Mouse (Mus musculus) heart, embryonic 14.5 days (tissue): ENCODE data around the gene Fezf1. TPM values are rescaled to one million over a fixed set of nuclear protein-coding genes. Genes with fewer than 3 reads are reported as not detected.

Experiments used
- ATAC-seq: fragments of 200-750 bp; cut with Nextera tagmentation; 2 replicates; pipeline ENCODE4 v1.8.0; 2017; ENCODE audit warnings: low read depth, moderate TSS enrichment; ENCODE audit not compliant: insufficient number of reproducible peaks, insufficient read depth, low FRiP score
- H3K27ac ChIP-seq, 2 experiments: fragments of 200-500 bp in 1 of 2; fragments of 300-500 bp in 1 of 2; sonication (generic) in 1 of 2; replicated peaks in 1 of 2; 2 replicates each; pipeline ENCODE4 v1.5.1; 2012 to 2014; ENCODE audit warnings: low read depth in 2 of 2, low read length in 2 of 2, control low read depth in 1 of 2, mild to moderate bottlenecking in 1 of 2, mixed read lengths in 1 of 2; ENCODE audit not compliant: control insufficient read depth in 1 of 2, insufficient read depth in 1 of 2
- H3K27me3 ChIP-seq: fragments of 300-500 bp; sonication (generic); 2 replicates; pipeline ENCODE4 v1.6.1; 2014; ENCODE audit warnings: mild to moderate bottlenecking, low read length, control low read depth; ENCODE audit not compliant: control insufficient read depth, insufficient read depth
- H3K36me3 ChIP-seq: fragments of 300-500 bp; sonication (generic); 2 replicates; pipeline ENCODE4 v1.6.1; 2014; ENCODE audit warnings: mild to moderate bottlenecking, control low read depth, low read length, mixed read lengths; ENCODE audit not compliant: control insufficient read depth, insufficient read depth
- H3K4me1 ChIP-seq, 2 experiments: fragments of 200-500 bp in 1 of 2; fragments of 300-500 bp in 1 of 2; sonication (generic) in 1 of 2; 2 replicates each; pipeline ENCODE4 v1.6.1; 2012 to 2014; ENCODE audit warnings: low read length in 2 of 2, control low read depth in 1 of 2, mixed read lengths in 1 of 2; ENCODE audit not compliant: control insufficient read depth in 2 of 2, insufficient read depth in 2 of 2
- H3K4me2 ChIP-seq: fragments of 300-500 bp; sonication (generic); 2 replicates; pipeline ENCODE4 v1.6.1; 2014; ENCODE audit warnings: mild to moderate bottlenecking, low read length
- H3K4me3 ChIP-seq, 2 experiments: fragments of 200-500 bp in 1 of 2; fragments of 300-500 bp in 1 of 2; sonication (generic) in 1 of 2; 2 replicates each; pipeline ENCODE4 v1.5.1; 2012 to 2014; ENCODE audit warnings: low read length in 2 of 2, mild to moderate bottlenecking in 2 of 2, control low read depth in 1 of 2, low read depth in 1 of 2, moderate library complexity in 1 of 2; ENCODE audit not compliant: control insufficient read depth in 1 of 2, insufficient read depth in 1 of 2
- H3K9ac ChIP-seq: fragments of 300-500 bp; sonication (generic); 2 replicates; pipeline ENCODE4 v1.6.1; 2014; ENCODE audit warnings: mild to moderate bottlenecking, low read length
- H3K9me3 ChIP-seq: fragments of 300-500 bp; sonication (generic); 2 replicates; pipeline ENCODE4 v1.6.1; 2016; ENCODE audit warnings: low read length, control low read depth; ENCODE audit not compliant: control insufficient read depth
- WGBS: fragments of 180-500 bp; shearing (Covaris S2); extraction: QIAGEN DNeasy Blood & Tissue Kit; methylation state at CpG from one replicate; pipeline ENCODE4 v1.1.7; 2014; 5-methylcytosine and 5-hydroxymethylcytosine counted together
- polyA plus RNA-seq: library from polyadenylated mRNA; unstranded; fragments of >200 nt; fragmentation: Nextera tagmentation; extraction: Ambion mirVana; gene quantifications from 2 replicates; pipeline ENCODE4 v1.2.1, GENCODE M21; 2014

Fezf1 gene
- polyA plus RNA-seq, 1 experiment from 2014 or later, result not detected

GRCm38 (mm10) chr6:23246790-23247511, 1.2 kb downstream of the Fezf1 start:
- Histone ChIP-seq H3K4me1 (peaks cover 9 to 13% of the 10 kb centered on the region in 2 experiments), H3K36me3 (no peaks in the 10 kb centered on the region), H3K4me3 (peak overlapping the region; percentile 19 to 40; a peak in 3 of 4 replicates), H3K27ac (no peak overlapping the region), H3K9ac (no peak overlapping the region), H3K27me3 (peaks cover 94% of the 10 kb centered on the region), H3K4me2 (peak overlapping the region; percentile 62; the same call in 1 of the 2 replicates), H3K9me3 (no peaks in the 10 kb centered on the region)
- ATAC-seq, result no peak
- WGBS, result 1% methylated on average over 23 of the region's 23 CpGs

- H3K36me3 ChIP-seq, result no peaks in the 10 kb centered on the region
- no peak overlapping the region for H3K4me3 ChIP-seq
- no peak overlapping the region for H3K9ac ChIP-seq
- H3K9me3 ChIP-seq, result no peaks in the 10 kb centered on the region
- no peak overlapping the region for H3K27ac ChIP-seq
- 3% methylated on average over 17 of the region's 17 CpGs for WGBS
- peaks cover 95% of the 10 kb centered on the region for H3K27me3 ChIP-seq
- H3K4me2 ChIP-seq, result no peak overlapping the region
- peaks cover 9 to 13% of the 10 kb centered on the region in 2 experiments for H3K4me1 ChIP-seq
- no peak for ATAC-seq
These were observed 1.9 kb downstream of the Fezf1 start for GRCm38 (mm10) chr6:23246061-23246789.

- Histone ChIP-seq H3K9me3 (0 out of 2 replicates have a peak, but pooled peaks cover 3% of the 10 kb centered on the region), H3K27me3 (peaks cover 91% of the 10 kb centered on the region), H3K4me2 (no peak overlapping the region), H3K9ac (no peak overlapping the region), H3K27ac (no peak overlapping the region), H3K4me1 (peaks cover 9 to 13% of the 10 kb centered on the region in 2 experiments), H3K36me3 (no peaks in the 10 kb centered on the region), H3K4me3 (no peak overlapping the region)
- no peak for ATAC-seq
- WGBS, result 2% methylated on average over 23 of the region's 23 CpGs
These were observed 2.6 kb downstream of the Fezf1 start for GRCm38 (mm10) chr6:23245545-23246011.

GRCm38 (mm10) chr6:23245121-23245520, 3.0 kb downstream of the Fezf1 start:
- Histone ChIP-seq H3K36me3 (no peaks in the 10 kb centered on the region), H3K4me3 (no peak overlapping the region), H3K9me3 (0 out of 2 replicates have a peak, but pooled peaks cover 3% of the 10 kb centered on the region), H3K27ac (no peak overlapping the region), H3K27me3 (peaks cover 86% of the 10 kb centered on the region), H3K4me2 (no peak overlapping the region), H3K4me1 (peaks cover 9 to 13% of the 10 kb centered on the region in 2 experiments), H3K9ac (no peak overlapping the region)
- 17% methylated on average over 9 of the region's 9 CpGs for WGBS
- ATAC-seq, result no peak

GRCm38 (mm10) chr6:23243821-23244760, 4.1 kb downstream of the Fezf1 start:
- H3K4me2 ChIP-seq, result no peak overlapping the region
- H3K9ac ChIP-seq, result no peak overlapping the region
- 0 out of 2 replicates have a peak, but pooled peaks cover 3% of the 10 kb centered on the region for H3K9me3 ChIP-seq
- no peak overlapping the region for H3K4me3 ChIP-seq
- H3K27me3 ChIP-seq, result peaks cover 77% of the 10 kb centered on the region
- no peak for ATAC-seq
- H3K27ac ChIP-seq, result no peak overlapping the region
- H3K4me1 ChIP-seq, result peaks cover 9 to 10% of the 10 kb centered on the region in 2 experiments
- no peaks in the 10 kb centered on the region for H3K36me3 ChIP-seq
- 4% methylated on average over 15 of the region's 15 CpGs for WGBS

GRCm38 (mm10) chr6:23211499-23211898, 36.7 kb downstream of the Fezf1 start:
- no peak overlapping the region for H3K9ac ChIP-seq
- no peaks in the 10 kb centered on the region for H3K4me1 ChIP-seq
- H3K9me3 ChIP-seq, result no peaks in the 10 kb centered on the region
- no peak overlapping the region for H3K27ac ChIP-seq
- H3K27me3 ChIP-seq, result no peaks in the 10 kb centered on the region
- H3K4me3 ChIP-seq, result no peak overlapping the region
- WGBS, result 49% methylated on average over 3 of the region's 3 CpGs
- no peaks in the 10 kb centered on the region for H3K36me3 ChIP-seq
- no peak for ATAC-seq
- H3K4me2 ChIP-seq, result no peak overlapping the region

- Histone ChIP-seq H3K4me2 (no peak overlapping the region), H3K9ac (no peak overlapping the region)
These were observed 40.4 kb downstream of the Fezf1 start for GRCm38 (mm10) chr6:23207791-23208190.

More at GRCm38 (mm10) chr6:23207791-23208190, 40.4 kb downstream of the Fezf1 start:
- WGBS, result 56% methylated on average over 4 of the region's 4 CpGs
- H3K4me3 ChIP-seq, result no peak overlapping the region
- no peaks in the 10 kb centered on the region for H3K36me3 ChIP-seq
- H3K4me1 ChIP-seq, result no peaks in the 10 kb centered on the region
- no peak for ATAC-seq
- no peaks in the 10 kb centered on the region for H3K9me3 ChIP-seq
- no peaks in the 10 kb centered on the region for H3K27me3 ChIP-seq
- H3K27ac ChIP-seq, result no peak overlapping the region
